Mouse (Mus musculus): ENCODE measurements around the gene Snx29.

GRCm38 (mm10) chr16:11388085-11388484 lies 65.4 kb downstream of the Snx29 start:
- TF ChIP-seq POLR2A (IDR thresholded peaks at IDR 0.05; ENCODE audit: insufficient read depth, low read depth, low read length) (no peak), CTCF (IDR thresholded peaks at IDR 0.05; ENCODE audit: insufficient read depth, low read depth, low read length) (no peak)
